Mouse (Mus musculus): ENCODE data around the gene Numbl.

- TF ChIP-seq TCF12 (IDR thresholded peaks at IDR 0.05; ENCODE audit: insufficient read depth, poor library complexity, severe bottlenecking) (no peak), SRF (IDR thresholded peaks at IDR 0.05; ENCODE audit: control insufficient read depth, insufficient read length, low read depth) (no peak), POLR2A (IDR thresholded peaks at IDR 0.05; ENCODE audit: insufficient read length, low read depth) (no peak), MYOG (IDR thresholded peaks at IDR 0.05; ENCODE audit: control insufficient read depth in 1 of 3, insufficient read depth in 1 of 3, insufficient read length in 2 of 3, low read depth in 2 of 3) (no peak), POLR2AphosphoS2 (IDR thresholded peaks at IDR 0.05; ENCODE audit: insufficient read length, low read depth) (no peak), MAX (IDR thresholded peaks at IDR 0.05; ENCODE audit: low read depth) (no peak), E2F4 (IDR thresholded peaks at IDR 0.05; ENCODE audit: insufficient read depth) (no peak), USF1 (IDR thresholded peaks at IDR 0.05; ENCODE audit: low read depth) (no peak), CEBPB (IDR thresholded peaks at IDR 0.05; ENCODE audit: insufficient read depth, poor library complexity, severe bottlenecking) (no peak), TCF3 (IDR thresholded peaks at IDR 0.05; ENCODE audit: insufficient read length, low read depth) (no peak)
Measured at GRCm38 (mm10) chr7:27228865-27229264, 29.4 kb upstream of the Numbl start.
